Mouse (Mus musculus) erythroblast, adult 5-6 weeks (primary cell): ENCODE data around the gene Trir. TPM values are rescaled to one million over a fixed set of nuclear protein-coding genes. Genes with fewer than 3 reads are reported as not detected.

Experiments
- ATAC-seq: replicated peaks from 2 replicates; pipeline ENCODE4 v1.8.0; 2016; ENCODE audit warnings: moderate number of reproducible peaks, mild to moderate bottlenecking, moderate TSS enrichment, inconsistent platforms; ENCODE audit not compliant: poor library complexity, low FRiP score, severe bottlenecking
- total RNA-seq, 2 experiments: library from RNA; stranded (forward) in 1 of 2; stranded (reverse) in 1 of 2; fragments of 150-400 nt in 1 of 2; fragments of 200-764, 138-1000 nt in 1 of 2; gene quantifications; 2 replicates each; pipeline versions ENCODE4 v1.2.3 to v1.2.4; 2015 to 2017; ENCODE audit warnings: low replicate concordance in 2 of 2

Gene Trir
- total RNA-seq (2015; ENCODE audit: low replicate concordance), result 32.1 and 45.4 TPM in 2 replicates
- total RNA-seq (2017; ENCODE audit: low replicate concordance), result 72.9 and 103 TPM in 2 replicates

DNA sequence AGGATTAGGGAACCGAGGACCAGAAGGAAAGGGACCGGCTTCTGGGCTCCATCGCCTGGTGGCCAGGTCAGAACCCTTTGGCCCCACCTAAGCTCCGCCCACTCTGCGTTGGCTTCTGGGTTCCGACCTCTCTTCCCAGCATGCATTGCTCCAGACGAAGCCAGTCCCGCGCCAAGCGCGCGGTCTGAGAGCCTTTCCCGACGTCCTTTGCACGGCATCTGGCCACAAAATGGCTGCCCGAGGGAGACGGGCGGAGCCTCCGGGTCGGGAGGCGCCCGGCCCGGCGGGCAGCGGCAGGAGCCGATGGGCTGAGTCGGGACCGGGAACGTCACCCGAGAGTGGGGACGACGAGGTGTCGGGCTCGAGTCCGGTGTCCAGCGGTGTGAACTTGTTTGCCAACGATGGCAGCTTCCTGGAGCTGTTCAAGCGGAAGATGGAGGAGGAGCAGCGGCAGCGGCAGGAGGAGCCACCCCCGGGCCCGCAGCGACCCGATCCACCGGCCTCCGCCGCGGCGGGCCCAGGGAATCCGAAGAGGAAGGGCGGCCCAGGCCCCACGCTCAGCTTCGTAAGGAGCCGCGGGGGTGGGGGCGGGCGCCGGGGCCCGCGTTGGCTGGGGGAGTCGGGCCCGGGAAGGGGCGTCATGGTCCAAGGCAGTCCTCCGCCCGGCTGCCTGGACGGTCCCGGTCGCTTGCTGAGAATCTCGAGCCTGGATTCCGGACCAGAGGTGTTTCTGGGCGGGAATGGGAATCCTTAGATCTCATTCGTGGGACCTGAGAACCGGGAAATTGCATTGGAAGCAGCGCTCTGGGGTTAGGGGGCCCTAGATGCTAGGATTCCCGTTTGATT is at the start of gene Trir:
TSS of gene Trir (plus strand) at position 154 of the 846 bp plus-strand sequence.
- ATAC-seq, result peak; percentile 80

DNA sequence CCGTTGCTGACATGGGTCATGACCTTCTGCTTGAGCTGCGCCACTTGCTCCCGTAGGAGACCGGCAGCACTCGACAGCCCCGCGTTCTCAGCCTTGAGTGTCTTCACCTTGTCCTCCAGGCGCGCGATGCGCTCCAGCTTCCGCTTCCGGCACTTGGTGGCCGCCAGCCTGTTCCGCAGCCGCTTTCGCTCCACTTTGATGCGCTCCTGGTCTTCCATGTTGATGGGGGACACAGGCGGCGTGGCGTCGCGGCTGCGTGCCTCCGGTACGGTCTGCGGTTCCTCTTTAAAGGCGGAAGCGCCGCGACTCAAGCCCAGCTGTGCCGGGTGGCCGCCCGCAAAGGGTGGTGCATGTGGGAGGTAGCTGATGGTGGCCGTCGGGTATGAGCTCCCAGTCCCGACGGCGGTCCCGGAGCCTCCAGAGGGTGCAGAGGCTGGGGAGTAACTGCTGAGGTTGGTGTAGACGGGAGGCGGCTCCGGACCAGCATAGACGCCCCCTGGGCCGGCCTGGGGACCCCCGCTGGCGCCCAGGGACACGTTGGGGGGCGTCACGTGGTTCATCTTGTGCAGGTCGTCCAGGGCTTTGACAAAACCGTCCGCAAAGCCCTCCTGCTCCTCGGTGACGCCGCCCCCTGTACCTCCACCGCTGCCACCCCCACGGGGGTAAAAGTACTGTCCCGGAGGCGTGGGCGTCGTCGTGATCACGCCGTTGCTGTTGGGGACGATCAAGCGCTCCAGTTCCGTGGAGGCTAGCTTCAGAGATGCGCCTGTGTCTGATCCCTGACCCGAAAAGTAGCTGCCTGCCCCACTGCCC is 49.0 kb upstream of the Trir start:
- no peak for ATAC-seq

DNA sequence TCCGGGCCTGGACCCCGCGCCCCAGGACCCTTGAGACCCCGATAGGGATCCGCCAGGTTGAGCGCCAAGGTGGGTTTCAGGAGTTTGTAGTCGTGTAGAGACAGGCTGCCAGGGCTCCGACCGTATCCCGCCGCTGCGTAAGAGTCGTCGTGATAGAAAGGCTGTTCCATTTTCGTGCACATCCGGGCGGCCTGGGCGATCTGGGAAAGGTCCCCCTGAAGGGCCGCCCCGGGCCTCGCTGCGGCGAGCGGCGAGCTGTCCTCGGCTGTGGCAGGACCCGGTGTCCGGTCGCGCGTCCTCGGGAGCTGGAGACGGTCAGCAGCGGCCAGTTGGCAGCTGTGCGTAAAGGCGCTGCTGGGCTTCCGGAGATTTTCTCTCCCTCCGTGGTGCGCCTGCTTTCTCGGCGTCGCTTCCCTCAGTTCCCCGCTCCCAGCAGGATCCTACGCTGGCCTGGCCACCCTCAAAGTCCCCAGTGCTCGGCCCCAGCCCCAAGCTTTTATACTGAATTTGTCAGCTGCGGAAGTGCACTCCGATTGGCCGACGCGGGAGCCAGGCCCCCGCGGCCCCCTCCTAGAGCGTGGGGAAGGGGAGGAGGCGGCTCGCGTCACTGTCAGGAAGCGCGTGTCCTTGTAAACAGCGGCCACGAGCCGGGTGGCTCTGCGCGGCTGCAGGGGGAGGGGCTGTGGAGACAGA is 48.2 kb upstream of the Trir start, which contains the start of gene Junb:
TSS of gene Junb (minus strand) at position 471 of the 693 bp plus-strand sequence.
- ATAC-seq, result no peak

DNA sequence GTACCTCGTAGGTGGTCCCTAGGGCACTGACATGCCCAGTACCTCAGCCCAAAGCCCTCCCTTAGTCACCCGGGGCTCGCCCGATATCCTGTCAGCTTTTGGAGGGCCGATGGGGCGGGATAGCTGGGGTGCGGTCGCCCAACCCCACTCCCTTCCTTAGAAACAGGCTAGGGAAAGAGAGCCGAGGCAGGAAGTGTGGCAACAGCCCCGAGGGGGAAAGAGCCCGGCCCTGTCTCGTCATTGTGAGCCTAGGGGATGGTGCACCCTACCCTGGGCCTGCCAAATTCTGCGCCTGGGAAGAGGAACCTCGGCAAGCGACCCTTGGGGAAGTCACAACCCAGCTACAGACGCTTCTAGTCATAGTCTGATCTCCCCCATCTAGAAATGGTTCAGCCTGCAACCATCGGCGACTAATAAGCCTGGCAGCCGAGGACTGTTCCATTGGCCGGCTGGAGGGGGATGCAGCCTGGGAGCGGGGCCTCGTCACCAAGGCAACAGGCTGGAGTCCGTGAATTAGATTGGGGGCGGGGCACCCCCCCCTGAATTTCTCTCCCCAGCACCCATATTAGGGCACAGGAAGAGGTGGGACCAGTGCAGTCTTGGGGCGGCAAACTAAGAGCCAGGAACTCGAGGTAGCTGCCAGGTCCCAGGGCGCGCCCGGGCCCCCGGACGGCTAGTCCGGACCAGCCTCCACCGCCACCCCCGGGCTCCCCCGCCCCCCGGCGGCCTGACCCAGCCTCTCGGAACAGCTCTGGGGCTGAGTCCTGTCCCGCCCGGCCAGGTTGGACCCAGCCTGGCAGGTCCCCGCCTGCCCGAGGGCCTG is 46.8 kb upstream of the Trir start:
- ATAC-seq, result peak; percentile 62

DNA sequence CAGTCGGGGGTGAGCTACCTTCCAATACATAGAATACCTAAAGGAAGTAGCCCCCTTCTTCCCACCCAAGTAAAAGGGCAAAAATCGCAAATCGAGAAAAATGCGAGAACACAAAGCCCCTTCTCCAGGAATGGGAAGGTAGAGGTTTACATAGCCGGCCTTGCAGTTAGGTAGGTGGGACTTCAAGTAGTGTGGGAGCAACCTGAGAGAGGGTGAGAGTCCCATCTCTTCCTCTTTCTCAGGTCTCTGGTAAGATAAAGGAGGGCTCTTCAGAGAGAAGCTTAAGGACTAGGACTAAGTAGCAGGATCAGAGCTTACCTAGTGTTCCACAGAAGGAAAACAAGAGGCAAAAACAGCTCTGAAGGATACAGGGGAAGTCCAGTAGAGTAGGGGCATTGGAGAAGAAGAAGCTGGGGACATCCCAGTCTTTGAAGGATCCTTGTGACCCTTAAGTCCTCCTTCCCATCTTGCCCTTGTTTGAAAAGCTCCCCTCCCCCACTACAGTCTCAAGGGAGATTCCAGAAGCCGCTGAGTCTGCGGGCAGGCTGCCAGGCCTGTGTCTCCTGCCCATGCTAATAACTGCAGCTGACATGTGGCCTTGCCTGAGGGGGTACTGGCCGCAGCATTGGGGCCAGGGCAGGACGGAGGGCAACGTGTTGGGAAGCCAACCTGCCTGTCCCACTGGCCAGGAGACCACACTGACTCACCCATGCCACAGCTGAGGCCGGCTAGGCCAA is 45.8 kb upstream of the Trir start:
- ATAC-seq, result no peak

DNA sequence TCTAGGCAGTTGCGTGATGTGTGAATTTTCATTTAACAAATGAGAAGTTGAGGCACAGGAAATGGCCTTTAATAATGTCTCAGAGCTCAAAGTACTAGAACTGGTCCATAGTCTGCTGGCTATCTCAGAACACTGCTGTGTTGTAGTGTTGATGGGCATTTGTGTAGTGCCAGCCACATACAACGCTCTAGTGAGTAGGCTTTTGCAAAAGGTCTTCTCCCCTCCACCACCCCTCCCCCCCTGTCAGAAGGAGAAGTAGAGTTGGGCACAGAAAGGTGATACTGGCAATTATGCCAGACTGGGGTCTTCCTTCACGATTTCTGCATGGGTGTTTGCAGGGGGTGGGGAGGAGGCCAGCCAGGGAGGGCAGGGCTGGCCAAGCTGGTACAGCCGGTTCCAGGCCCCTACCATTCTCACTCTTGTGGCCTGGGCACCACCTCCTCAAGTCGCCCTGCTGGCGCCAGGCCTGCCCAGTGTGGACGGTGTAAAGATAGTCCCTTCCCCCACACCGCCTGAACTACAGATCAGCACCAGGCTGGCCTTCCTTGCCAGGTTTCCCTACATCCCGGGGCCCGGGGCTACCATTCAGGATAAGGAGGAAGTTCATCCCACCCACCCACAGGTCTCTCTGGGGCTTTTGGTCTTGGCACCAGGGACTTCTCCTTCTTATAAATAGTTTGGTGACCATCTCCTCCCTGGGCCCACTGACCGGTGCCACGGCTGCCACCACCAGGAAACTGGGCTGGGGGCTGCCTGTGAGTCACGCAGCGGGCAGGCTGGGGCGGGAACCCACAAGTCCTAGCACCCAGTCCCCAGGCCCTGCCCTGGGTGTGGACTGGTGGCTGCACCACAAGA is 44.8 kb upstream of the Trir start:
- ATAC-seq, result no peak

- no peak for ATAC-seq
Measured at GRCm38 (mm10) chr8:84982499-84983011, 44.1 kb upstream of the Trir start.

DNA sequence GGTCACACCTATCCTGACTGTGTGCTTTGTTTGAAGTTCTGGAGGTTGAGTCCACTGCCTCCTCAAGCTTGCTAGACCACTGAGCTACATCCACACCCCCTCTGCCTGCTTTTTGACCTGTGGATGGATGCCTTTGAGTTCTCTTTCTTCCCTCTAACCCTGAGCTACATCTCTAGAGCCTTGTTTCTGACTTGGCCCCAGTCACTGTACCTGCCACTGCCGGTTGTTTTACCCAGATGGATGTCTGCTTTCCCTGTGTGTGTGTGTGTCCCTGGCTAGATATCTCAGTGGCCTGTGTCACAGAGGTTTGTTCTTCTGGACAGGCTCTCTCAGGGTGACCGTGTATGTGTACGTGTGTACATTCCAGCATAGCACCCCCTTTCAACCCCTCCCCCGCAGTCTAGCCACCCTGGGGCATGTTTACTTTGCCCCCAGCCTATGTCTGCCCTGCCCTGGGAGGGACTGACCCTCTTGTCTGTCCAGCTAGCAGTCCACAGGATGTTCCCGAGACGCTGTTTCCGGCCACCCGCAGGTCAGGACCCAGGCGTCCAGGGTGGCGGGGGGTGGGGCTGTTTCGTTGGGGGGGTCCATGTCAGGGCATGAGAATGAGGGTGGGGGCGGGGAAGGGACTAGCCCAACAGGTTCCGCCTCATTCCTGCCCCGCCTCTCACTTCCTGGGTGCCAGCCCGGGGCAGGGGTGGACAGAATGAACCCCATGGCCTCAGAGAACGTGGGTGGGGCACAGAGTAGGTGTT is 42.2 kb upstream of the Trir start:
- no peak for ATAC-seq

GRCm38 (mm10) chr8:84985049-84985683 is 41.5 kb upstream of the Trir start:
- ATAC-seq, result no peak

GRCm38 (mm10) chr8:84985684-84986378 is 40.8 kb upstream of the Trir start:
- ATAC-seq, result peak; percentile 6; the same call in 1 of the 2 replicates

DNA sequence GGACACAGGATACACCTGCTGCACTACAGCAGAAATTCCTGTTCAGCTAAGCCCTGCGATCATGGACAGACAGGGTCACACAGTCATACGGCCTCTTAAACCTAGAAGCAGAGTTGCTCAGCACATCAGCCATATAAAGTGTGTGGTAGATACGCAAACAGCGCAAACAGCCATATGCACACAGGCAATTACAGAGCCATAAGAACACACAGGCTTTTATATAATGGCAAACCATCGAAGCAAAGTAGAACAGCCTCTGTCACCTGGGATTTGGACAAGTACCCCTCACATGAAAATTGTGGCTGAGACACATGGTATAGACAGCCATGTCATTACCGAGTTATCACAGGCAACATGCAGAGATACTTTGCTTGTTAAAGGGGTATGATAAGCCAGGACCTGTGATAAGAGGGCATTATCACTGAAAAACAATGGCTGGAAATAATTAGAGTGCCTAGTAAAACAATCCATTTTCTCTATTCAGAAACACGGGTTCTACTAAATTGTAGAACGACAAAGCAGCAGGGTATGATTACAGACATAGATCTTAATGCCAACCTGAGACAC is 40.2 kb upstream of the Trir start:
- no peak for ATAC-seq

GRCm38 (mm10) chr8:84987388-84987787 is 39.2 kb upstream of the Trir start:
- no peak for ATAC-seq

DNA sequence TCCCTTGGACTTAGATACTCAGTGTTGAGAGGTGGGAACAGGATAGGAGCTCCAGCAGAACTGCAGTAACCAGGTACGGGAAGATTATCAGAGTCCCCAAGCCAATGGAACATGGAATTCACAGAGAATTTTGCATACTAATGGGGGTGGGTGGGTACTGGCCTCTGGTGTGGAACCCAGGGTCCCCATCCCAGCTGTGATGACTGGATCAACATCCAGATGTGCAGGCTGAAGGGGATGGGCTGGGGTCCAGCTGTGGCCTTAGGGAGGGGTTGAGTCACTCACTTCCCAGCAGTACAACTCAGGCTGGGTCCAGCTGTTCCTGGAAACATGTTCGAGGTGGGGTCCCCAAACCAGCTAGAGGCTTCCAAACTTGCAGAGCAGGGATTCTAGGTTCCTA is 38.7 kb upstream of the Trir start:
- no peak for ATAC-seq

GRCm38 (mm10) chr8:84989311-84989731 is 37.3 kb upstream of the Trir start:
- peak; percentile 23; the same call in 1 of the 2 replicates for ATAC-seq

DNA sequence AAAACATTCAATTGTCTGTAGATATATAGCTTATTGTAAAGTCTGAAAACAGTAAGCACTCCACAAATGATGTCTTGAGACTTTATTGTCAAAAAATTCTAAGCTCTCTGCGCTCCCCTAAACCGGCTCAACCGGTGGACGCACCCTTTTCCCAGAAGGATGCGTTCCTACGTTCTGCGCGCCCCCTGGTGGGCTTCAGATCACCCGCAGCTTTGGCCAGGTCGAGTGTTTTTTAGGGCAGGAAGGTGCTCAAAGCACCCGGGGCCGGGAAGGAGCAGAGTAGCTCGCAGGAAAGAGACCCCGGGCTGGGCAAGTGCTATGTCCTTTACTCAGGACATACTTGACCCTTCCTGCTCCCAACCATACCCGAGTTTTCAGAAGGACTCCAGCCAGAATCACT is 36.8 kb upstream of the Trir start:
- ATAC-seq, result peak; percentile 73
